Mouse (Mus musculus) hindbrain, embryonic 15.5 days (tissue): ENCODE data around the gene Btnl2. TPM values are rescaled to one million over a fixed set of nuclear protein-coding genes. Genes with fewer than 3 reads are reported as not detected.

Experiments
- ATAC-seq: fragments of 200-750 bp; cut with Nextera tagmentation; 2 replicates; pipeline ENCODE4 v1.8.0; 2017; ENCODE audit warnings: low read depth, moderate number of reproducible peaks, moderate TSS enrichment; ENCODE audit not compliant: low FRiP score
- H3K27ac ChIP-seq: fragments of 300-500 bp; sonication (generic); replicated peaks from 2 replicates; pipeline ENCODE4 v1.5.1; 2015; ENCODE audit warnings: mild to moderate bottlenecking, inconsistent platforms
- H3K27me3 ChIP-seq: fragments of 300-500 bp; sonication (generic); 2 replicates; pipeline ENCODE4 v1.6.1; 2015; ENCODE audit warnings: control low read depth, inconsistent platforms
- H3K36me3 ChIP-seq: fragments of 300-500 bp; sonication (generic); 2 replicates; pipeline ENCODE4 v1.6.1; 2015; ENCODE audit warnings: control low read depth, inconsistent platforms
- H3K4me1 ChIP-seq: fragments of 300-500 bp; sonication (generic); replicated peaks from 2 replicates; pipeline ENCODE4 v1.6.1; 2015; ENCODE audit warnings: control low read depth, inconsistent platforms
- H3K4me2 ChIP-seq: fragments of 300-500 bp; sonication (generic); 2 replicates; pipeline ENCODE4 v1.6.1; 2015; ENCODE audit warnings: moderate library complexity, mild to moderate bottlenecking, inconsistent platforms
- H3K4me3 ChIP-seq: fragments of 300-500 bp; sonication (generic); 2 replicates; pipeline ENCODE4 v1.5.1; 2015; ENCODE audit warnings: mild to moderate bottlenecking, inconsistent platforms
- H3K9ac ChIP-seq: fragments of 300-500 bp; sonication (generic); 2 replicates; pipeline ENCODE4 v1.6.1; 2015; ENCODE audit warnings: inconsistent platforms
- H3K9me3 ChIP-seq: fragments of 300-500 bp; sonication (generic); 2 replicates; pipeline ENCODE4 v1.6.1; 2016; ENCODE audit warnings: control low read depth, inconsistent platforms
- WGBS: fragments of 180-500 bp; shearing (Covaris S2); methylation state at CpG from one replicate; pipeline ENCODE4 v1.1.7; 2015; 5-methylcytosine and 5-hydroxymethylcytosine counted together
- polyA plus RNA-seq: library from polyadenylated mRNA; unstranded; fragments of >200 nt; fragmentation: Nextera tagmentation; extraction: Ambion mirVana; gene quantifications from 2 replicates; pipeline ENCODE4 v1.2.1, GENCODE M21; 2015

Gene Btnl2
- polyA plus RNA-seq, 1 experiment from 2014 or later: 0.05 TPM

GRCm38 (mm10) chr17:34316697-34317096, 37.9 kb upstream of the Btnl2 start:
- Histone ChIP-seq H3K4me1 (no peaks in the 10 kb centered on the region), H3K4me3 (no peak overlapping the region), H3K9me3 (no peaks in the 10 kb centered on the region), H3K27ac (no peak overlapping the region), H3K4me2 (no peak overlapping the region), H3K27me3 (no peaks in the 10 kb centered on the region), H3K36me3 (no peaks in the 10 kb centered on the region), H3K9ac (no peak overlapping the region)
- WGBS: 81% methylated on average over 2 of the region's 2 CpGs
- ATAC-seq: no peak

GRCm38 (mm10) chr17:34317275-34317674, 37.3 kb upstream of the Btnl2 start:
- Histone ChIP-seq H3K4me3 (no peak overlapping the region), H3K27me3 (no peaks in the 10 kb centered on the region), H3K36me3 (no peaks in the 10 kb centered on the region), H3K9me3 (no peaks in the 10 kb centered on the region), H3K9ac (no peak overlapping the region), H3K4me2 (no peak overlapping the region), H3K27ac (no peak overlapping the region), H3K4me1 (no peaks in the 10 kb centered on the region)
- ATAC-seq: no peak
- WGBS: 65% methylated on average over 2 of the region's 2 CpGs

GRCm38 (mm10) chr17:34325436-34325835, 29.2 kb upstream of the Btnl2 start, which contains the start of gene H2-Eb2:
H2-Eb2 (plus strand) TSS chr17:34325665.
- no peaks in the 10 kb centered on the region for H3K9me3 ChIP-seq

GRCm38 (mm10) chr17:34326373-34326772, 28.2 kb upstream of the Btnl2 start:
- no peaks in the 10 kb centered on the region for H3K4me1 ChIP-seq
- 71% methylated on average over 3 of the region's 3 CpGs for WGBS
- no peak overlapping the region for H3K9ac ChIP-seq
- ATAC-seq: no peak
- H3K27ac ChIP-seq: no peak overlapping the region
- no peak overlapping the region for H3K4me3 ChIP-seq
- no peak overlapping the region for H3K4me2 ChIP-seq
- no peaks in the 10 kb centered on the region for H3K36me3 ChIP-seq
- H3K27me3 ChIP-seq: no peaks in the 10 kb centered on the region
- H3K9me3 ChIP-seq: no peaks in the 10 kb centered on the region

More at GRCm38 (mm10) chr17:34325436-34325835, 29.2 kb upstream of the Btnl2 start, which contains the start of gene H2-Eb2:
- 58% methylated on average over 4 of the region's 4 CpGs for WGBS
- H3K4me3 ChIP-seq: no peak within 1 kb of the TSS
- no peak for ATAC-seq
- H3K36me3 ChIP-seq: no peaks in the 10 kb centered on the region
- no peaks in the 10 kb centered on the region for H3K4me1 ChIP-seq
- no peak within 1 kb of the TSS for H3K27ac ChIP-seq
- no peak within 1 kb of the TSS for H3K9ac ChIP-seq
- H3K27me3 ChIP-seq: no peaks in the 10 kb centered on the region
- H3K4me2 ChIP-seq: no peak within 1 kb of the TSS

- ATAC-seq: no peak
- 71% methylated on average over 2 of the region's 2 CpGs for WGBS
- no peak overlapping the region for H3K27ac ChIP-seq
- H3K9ac ChIP-seq: no peak overlapping the region
- H3K9me3 ChIP-seq: no peaks in the 10 kb centered on the region
- no peak overlapping the region for H3K4me2 ChIP-seq
- no peaks in the 10 kb centered on the region for H3K36me3 ChIP-seq
- no peak overlapping the region for H3K4me3 ChIP-seq
- H3K4me1 ChIP-seq: no peaks in the 10 kb centered on the region
- no peaks in the 10 kb centered on the region for H3K27me3 ChIP-seq
Measured at GRCm38 (mm10) chr17:34329807-34330206, 24.8 kb upstream of the Btnl2 start.

GRCm38 (mm10) chr17:34331200-34331599, 23.4 kb upstream of the Btnl2 start:
- H3K27me3 ChIP-seq: no peaks in the 10 kb centered on the region
- ATAC-seq: no peak
- no peaks in the 10 kb centered on the region for H3K9me3 ChIP-seq
- WGBS: 100% methylated on average over 1 of the region's 1 CpGs
- H3K4me2 ChIP-seq: no peak overlapping the region
- H3K4me3 ChIP-seq: no peak overlapping the region
- no peak overlapping the region for H3K9ac ChIP-seq
- no peaks in the 10 kb centered on the region for H3K4me1 ChIP-seq
- H3K36me3 ChIP-seq: no peaks in the 10 kb centered on the region
- no peak overlapping the region for H3K27ac ChIP-seq

- 37% methylated on average over 3 of the region's 3 CpGs for WGBS
- Histone ChIP-seq H3K27ac (no peak overlapping the region), H3K27me3 (no peaks in the 10 kb centered on the region), H3K4me1 (no peaks in the 10 kb centered on the region), H3K4me2 (no peak overlapping the region), H3K36me3 (no peaks in the 10 kb centered on the region), H3K9ac (no peak overlapping the region), H3K4me3 (no peak overlapping the region), H3K9me3 (no peaks in the 10 kb centered on the region)
- ATAC-seq: no peak
Measured at GRCm38 (mm10) chr17:34340619-34341402, 13.8 kb upstream of the Btnl2 start.

- Histone ChIP-seq H3K4me3 (no peak overlapping the region), H3K27ac (no peak overlapping the region), H3K9me3 (no peaks in the 10 kb centered on the region), H3K9ac (no peak overlapping the region), H3K36me3 (no peaks in the 10 kb centered on the region), H3K4me1 (no peaks in the 10 kb centered on the region), H3K27me3 (no peaks in the 10 kb centered on the region), H3K4me2 (no peak overlapping the region)
- WGBS: 92% methylated on average over 4 of the region's 4 CpGs
- ATAC-seq: no peak
Measured at GRCm38 (mm10) chr17:34344882-34345281, 9.7 kb upstream of the Btnl2 start.

GRCm38 (mm10) chr17:34345486-34345885, 9.1 kb upstream of the Btnl2 start:
- no peaks in the 10 kb centered on the region for H3K4me1 ChIP-seq
- H3K9me3 ChIP-seq: no peaks in the 10 kb centered on the region
- no peak overlapping the region for H3K4me3 ChIP-seq
- no peaks in the 10 kb centered on the region for H3K27me3 ChIP-seq
- H3K27ac ChIP-seq: no peak overlapping the region
- no peaks in the 10 kb centered on the region for H3K36me3 ChIP-seq
- 90% methylated on average over 7 of the region's 7 CpGs for WGBS
- H3K9ac ChIP-seq: no peak overlapping the region
- H3K4me2 ChIP-seq: no peak overlapping the region
- ATAC-seq: no peak

- no peak for ATAC-seq
- Histone ChIP-seq H3K36me3 (no peaks in the 10 kb centered on the region), H3K4me2 (no peak overlapping the region), H3K9ac (no peak overlapping the region), H3K27ac (no peak overlapping the region), H3K4me3 (no peak overlapping the region), H3K4me1 (no peaks in the 10 kb centered on the region), H3K27me3 (no peaks in the 10 kb centered on the region), H3K9me3 (no peaks in the 10 kb centered on the region)
- 74% methylated on average over 3 of the region's 3 CpGs for WGBS
Measured at GRCm38 (mm10) chr17:34346041-34346440, 8.6 kb upstream of the Btnl2 start.

GRCm38 (mm10) chr17:34347606-34348308, 6.9 kb upstream of the Btnl2 start:
- no peak for ATAC-seq
- WGBS: 79% methylated on average over 6 of the region's 6 CpGs
- no peak overlapping the region for H3K9ac ChIP-seq
- H3K27ac ChIP-seq: no peak overlapping the region
- H3K4me1 ChIP-seq: no peaks in the 10 kb centered on the region
- no peaks in the 10 kb centered on the region for H3K9me3 ChIP-seq
- no peaks in the 10 kb centered on the region for H3K27me3 ChIP-seq
- H3K4me3 ChIP-seq: no peak overlapping the region
- no peaks in the 10 kb centered on the region for H3K36me3 ChIP-seq
- no peak overlapping the region for H3K4me2 ChIP-seq

- ATAC-seq: peak; percentile 11; the same call in 1 of the 2 replicates
- 3% methylated on average over 4 of the region's 4 CpGs for WGBS
Measured at GRCm38 (mm10) chr17:34349429-34349828, 5.2 kb upstream of the Btnl2 start.

More at GRCm38 (mm10) chr17:34349429-34349828, 5.2 kb upstream of the Btnl2 start:
- no peak overlapping the region for H3K4me2 ChIP-seq
- H3K9me3 ChIP-seq: no peaks in the 10 kb centered on the region
- H3K4me3 ChIP-seq: no peak overlapping the region
- no peak overlapping the region for H3K27ac ChIP-seq
- H3K4me1 ChIP-seq: no peaks in the 10 kb centered on the region
- H3K9ac ChIP-seq: no peak overlapping the region
- no peaks in the 10 kb centered on the region for H3K36me3 ChIP-seq
- H3K27me3 ChIP-seq: no peaks in the 10 kb centered on the region
